Mouse (Mus musculus): ENCODE data around the gene Ezh1. TPM values are rescaled to one million over a fixed set of nuclear protein-coding genes. Genes with fewer than 3 reads are reported as not detected.
"Not testable (repeated sequence)": the region's sequence is repeated elsewhere in the genome, so short reads cannot be mapped to it uniquely, and the experiment has no call there.

Gene Ezh1
- polyA plus RNA-seq, 1 experiment from 2014 or later, result 12.1 TPM

DNA sequence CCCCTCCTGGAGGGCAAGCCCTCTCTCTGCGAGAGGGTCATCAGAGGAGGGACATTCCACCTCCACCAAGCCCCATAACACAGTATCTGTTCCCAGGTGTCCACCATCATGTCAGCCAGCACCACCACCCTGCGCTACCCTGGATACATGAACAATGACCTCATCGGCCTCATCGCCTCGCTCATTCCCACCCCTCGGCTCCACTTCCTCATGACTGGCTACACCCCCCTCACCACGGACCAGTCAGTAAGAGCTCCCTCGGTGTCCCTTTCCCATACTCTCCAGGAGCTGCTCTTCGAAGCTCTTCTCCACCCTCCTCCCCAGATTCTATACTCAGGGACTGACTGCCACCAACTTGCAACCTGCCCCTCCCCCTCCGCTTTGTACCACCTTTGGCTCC, 66.1 kb downstream of the Ezh1 start:
- H3K4me2 ChIP-seq; ATAC-seq; H3K9ac ChIP-seq; H3K4me3 ChIP-seq; H3K27ac ChIP-seq; H3K9me3 ChIP-seq (replicated peaks): not testable (repeated sequence)
- Histone ChIP-seq H3K27me3 (peaks cover 55% of the 10 kb centered on the region), H3K4me1 (peaks cover 23% of the 10 kb centered on the region), H3K36me3 (ENCODE audit: poor library complexity, severe bottlenecking) (peaks cover 21% of the 10 kb centered on the region; the same call in 1 of the 2 replicates)
- whole genome bisulfite sequencing, result 84% methylated on average over 8 of the region's 10 CpGs

GRCm38 (mm10) chr11:101155728-101156371, 70.4 kb downstream of the Ezh1 start, which contains the start of gene Tubg2:
Gene Tubg2 (plus strand): TSS chr11:101155907.
- peak within 1 kb of the TSS; percentile 74 for H3K9ac ChIP-seq
- H3K27me3 ChIP-seq, result peaks cover 21% of the 10 kb centered on the region; the same call in 1 of the 2 replicates
- peaks cover 14% of the 10 kb centered on the region for H3K4me1 ChIP-seq
- no peaks in the 10 kb centered on the region for H3K36me3 ChIP-seq (ENCODE audit: poor library complexity, severe bottlenecking)
- ATAC-seq, result peak; percentile 90
- H3K4me2 ChIP-seq, result peak within 1 kb of the TSS; percentile 72
- peak within 1 kb of the TSS; percentile 82 for H3K27ac ChIP-seq
- WGBS, result 1% methylated on average over 36 of the region's 36 CpGs
- H3K9me3 ChIP-seq (replicated peaks), result no peaks in the 10 kb centered on the region
- H3K4me3 ChIP-seq, result peak within 1 kb of the TSS; percentile 44

DNA sequence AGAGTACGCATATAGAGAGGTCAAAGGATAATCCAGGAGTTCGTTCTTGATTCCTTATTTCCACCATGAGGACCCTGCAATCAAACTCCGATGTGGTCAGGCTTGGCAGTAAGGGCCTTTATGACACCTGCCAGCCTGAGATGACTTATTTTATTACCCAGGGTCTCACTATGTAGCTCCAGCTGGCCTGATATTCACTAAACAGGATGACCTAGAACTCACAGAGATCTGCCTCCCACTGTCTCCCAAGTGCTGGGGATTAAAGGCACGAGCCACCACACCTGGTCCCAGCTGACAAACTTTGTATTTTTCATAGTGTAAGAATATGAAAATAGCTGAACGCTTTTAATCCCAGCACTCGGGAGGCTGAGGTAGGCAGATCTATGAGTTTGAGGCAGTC, 71.1 kb downstream of the Ezh1 start:
- Histone ChIP-seq H3K9ac (no peak overlapping the region), H3K4me2 (peak overlapping the region; percentile 72; the same call in 1 of the 2 replicates), H3K9me3 (replicated peaks) (no peaks in the 10 kb centered on the region), H3K36me3 (ENCODE audit: poor library complexity, severe bottlenecking) (no peaks in the 10 kb centered on the region), H3K4me1 (peaks cover 14% of the 10 kb centered on the region), H3K4me3 (no peak overlapping the region), H3K27me3 (peaks cover 21% of the 10 kb centered on the region; the same call in 1 of the 2 replicates), H3K27ac (no peak overlapping the region)
- no peak for ATAC-seq
- 71% methylated on average over 6 of the region's 6 CpGs for WGBS

DNA sequence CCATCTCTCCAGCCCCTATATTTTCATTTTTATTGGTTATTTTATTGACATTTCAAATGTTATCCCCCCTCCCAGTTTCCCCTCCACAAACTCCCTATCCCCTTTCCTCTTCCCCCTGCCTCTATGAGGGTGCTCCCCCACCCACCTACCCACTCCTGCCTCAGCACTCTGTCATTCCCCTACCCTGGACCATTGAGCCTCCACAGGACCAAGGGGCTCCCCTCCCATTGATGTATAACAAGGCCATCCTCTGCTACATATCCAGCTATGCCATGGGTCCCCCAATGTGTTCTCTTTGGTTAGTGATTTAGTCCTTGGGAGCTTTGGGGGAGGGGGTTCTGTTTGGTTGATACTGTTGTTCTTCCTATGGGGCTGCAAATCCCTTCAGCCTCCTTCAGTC, 71.6 kb downstream of the Ezh1 start:
- Histone ChIP-seq H3K27ac (no peak overlapping the region), H3K4me2 (no peak overlapping the region), H3K4me3 (no peak overlapping the region), H3K27me3 (peaks cover 21% of the 10 kb centered on the region; the same call in 1 of the 2 replicates), H3K9ac (no peak overlapping the region), H3K9me3 (replicated peaks) (no peaks in the 10 kb centered on the region), H3K4me1 (peaks cover 18% of the 10 kb centered on the region), H3K36me3 (ENCODE audit: poor library complexity, severe bottlenecking) (no peaks in the 10 kb centered on the region)
- ATAC-seq, result no peak

GRCm38 (mm10) chr11:101152825-101153224, 73.4 kb downstream of the Ezh1 start:
- H3K36me3 ChIP-seq (ENCODE audit: poor library complexity, severe bottlenecking), result no peaks in the 10 kb centered on the region
- no peak overlapping the region for H3K9ac ChIP-seq
- H3K9me3 ChIP-seq (replicated peaks), result no peaks in the 10 kb centered on the region
- peaks cover 25% of the 10 kb centered on the region for H3K4me1 ChIP-seq
- ATAC-seq, result no peak
- no peak overlapping the region for H3K4me2 ChIP-seq
- no peak overlapping the region for H3K27ac ChIP-seq
- no peak overlapping the region for H3K4me3 ChIP-seq
- H3K27me3 ChIP-seq, result peaks cover 17% of the 10 kb centered on the region; the same call in 1 of the 2 replicates
- 87% methylated on average over 1 of the region's 1 CpGs for WGBS

GRCm38 (mm10) chr11:101151063-101151462, 75.2 kb downstream of the Ezh1 start:
- no peaks in the 10 kb centered on the region for H3K36me3 ChIP-seq (ENCODE audit: poor library complexity, severe bottlenecking)
- peaks cover 31% of the 10 kb centered on the region for H3K4me1 ChIP-seq
- H3K4me2 ChIP-seq, result no peak overlapping the region
- no peak overlapping the region for H3K9ac ChIP-seq
- no peak overlapping the region for H3K27ac ChIP-seq
- 55% methylated on average over 2 of the region's 2 CpGs for WGBS
- H3K27me3 ChIP-seq, result 0 out of 2 replicates have a peak, but pooled peaks cover 5% of the 10 kb centered on the region
- no peaks in the 10 kb centered on the region for H3K9me3 ChIP-seq (replicated peaks)
- no peak for ATAC-seq
- no peak overlapping the region for H3K4me3 ChIP-seq

DNA sequence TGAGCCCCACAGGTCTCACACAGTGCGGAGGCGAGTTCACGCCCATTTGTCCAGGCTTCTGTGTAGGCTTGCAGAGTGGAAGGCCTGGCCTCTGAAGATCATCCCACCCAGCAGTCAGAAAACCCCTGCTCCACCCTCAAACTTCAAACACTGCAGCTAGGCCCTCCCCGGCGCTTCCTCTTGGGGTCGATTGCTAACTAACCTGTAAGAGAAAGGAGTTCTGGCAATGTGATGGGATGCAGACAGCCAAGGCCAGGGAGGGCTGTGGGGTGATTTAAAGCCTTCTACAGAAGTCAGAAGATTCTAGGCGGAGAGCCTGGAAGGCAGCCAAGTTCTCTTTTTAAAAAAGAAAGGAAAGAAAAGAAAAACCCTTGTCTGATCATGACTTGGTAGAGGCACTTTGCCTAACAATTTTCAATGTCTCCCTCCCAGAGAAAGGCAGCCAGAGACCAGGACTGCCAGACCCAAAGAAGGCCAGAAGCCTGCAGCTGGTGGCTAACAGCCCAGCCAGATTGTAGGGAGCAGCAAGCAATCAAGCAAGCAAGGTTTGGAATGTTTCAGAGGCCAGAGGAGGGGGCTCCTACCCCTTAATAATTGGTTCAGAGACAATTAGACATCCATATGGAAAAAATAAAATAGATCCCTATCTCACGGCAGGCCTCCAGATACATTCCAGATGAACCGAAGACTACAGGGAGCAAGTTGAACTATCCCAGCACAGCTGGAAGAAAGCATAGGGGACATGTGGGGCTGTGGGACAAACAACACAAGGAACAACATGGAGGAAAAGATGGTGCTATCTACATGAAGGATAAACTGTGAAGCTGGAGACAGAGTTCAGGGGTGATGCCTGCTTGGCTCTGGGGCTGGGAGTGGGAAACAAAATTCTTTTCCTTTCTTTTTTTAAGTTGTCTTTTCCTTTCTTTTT, 76.8 kb downstream of the Ezh1 start:
- WGBS, result 46% methylated on average over 9 of the region's 9 CpGs
- no peak overlapping the region for H3K9ac ChIP-seq
- H3K4me2 ChIP-seq, result no peak overlapping the region
- H3K27ac ChIP-seq, result peak overlapping the region; percentile 45; the same call in 1 of the 2 replicates
- H3K9me3 ChIP-seq (replicated peaks), result no peaks in the 10 kb centered on the region
- peaks cover 21% of the 10 kb centered on the region for H3K4me1 ChIP-seq
- no peaks in the 10 kb centered on the region for H3K36me3 ChIP-seq (ENCODE audit: poor library complexity, severe bottlenecking)
- H3K4me3 ChIP-seq, result no peak overlapping the region
- no peak for ATAC-seq
- H3K27me3 ChIP-seq, result no peaks in the 10 kb centered on the region

- Histone ChIP-seq H3K4me2 (no peak overlapping the region), H3K36me3 (ENCODE audit: poor library complexity, severe bottlenecking) (no peaks in the 10 kb centered on the region)
Measured at GRCm38 (mm10) chr11:101148751-101149150, 77.5 kb downstream of the Ezh1 start.

GRCm38 (mm10) chr11:101146377-101146776, 79.9 kb downstream of the Ezh1 start:
- Histone ChIP-seq H3K4me3 (no peak overlapping the region), H3K27me3 (no peaks in the 10 kb centered on the region), H3K4me1 (peaks cover 29% of the 10 kb centered on the region), H3K36me3 (ENCODE audit: poor library complexity, severe bottlenecking) (no peaks in the 10 kb centered on the region), H3K27ac (peak overlapping the region; percentile 48), H3K4me2 (peak overlapping the region; percentile 18; the same call in 1 of the 2 replicates), H3K9me3 (replicated peaks) (no peaks in the 10 kb centered on the region), H3K9ac (no peak overlapping the region)
- WGBS, result 15% methylated on average over 10 of the region's 10 CpGs
- peak; percentile 61; the same call in 1 of the 2 replicates for ATAC-seq

More at GRCm38 (mm10) chr11:101148751-101149150, 77.5 kb downstream of the Ezh1 start:
- ATAC-seq, result no peak
- Histone ChIP-seq H3K9ac (no peak overlapping the region), H3K27ac (peak overlapping the region; percentile 45; the same call in 1 of the 2 replicates), H3K4me3 (no peak overlapping the region), H3K27me3 (no peaks in the 10 kb centered on the region), H3K4me1 (peaks cover 25% of the 10 kb centered on the region), H3K9me3 (replicated peaks) (no peaks in the 10 kb centered on the region)
- 74% methylated on average over 10 of the region's 10 CpGs for WGBS

GRCm38 (mm10) chr11:101143338-101144225, 82.7 kb downstream of the Ezh1 start:
- ATAC-seq, result no peak
- Histone ChIP-seq H3K9me3 (replicated peaks) (no peaks in the 10 kb centered on the region), H3K27me3 (no peaks in the 10 kb centered on the region), H3K9ac (peak overlapping the region; percentile 57; the same call in 1 of the 2 replicates), H3K4me2 (peak overlapping the region; percentile 56), H3K27ac (peak overlapping the region; percentile 35; the same call in 1 of the 2 replicates), H3K36me3 (ENCODE audit: poor library complexity, severe bottlenecking) (no peaks in the 10 kb centered on the region), H3K4me1 (peaks cover 42% of the 10 kb centered on the region), H3K4me3 (peak overlapping the region; percentile 26)
- WGBS, result 24% methylated on average over 19 of the region's 19 CpGs

GRCm38 (mm10) chr11:101142215-101142967, 83.9 kb downstream of the Ezh1 start:
- ATAC-seq, result no peak
- Histone ChIP-seq H3K9me3 (replicated peaks) (no peaks in the 10 kb centered on the region), H3K36me3 (ENCODE audit: poor library complexity, severe bottlenecking) (no peaks in the 10 kb centered on the region), H3K27ac (no peak overlapping the region), H3K4me1 (peaks cover 43% of the 10 kb centered on the region), H3K27me3 (no peaks in the 10 kb centered on the region), H3K9ac (no peak overlapping the region), H3K4me3 (no peak overlapping the region), H3K4me2 (no peak overlapping the region)
- WGBS, result 90% methylated on average over 10 of the region's 10 CpGs

Data from forebrain, embryonic 13.5 days (tissue).